Mouse (Mus musculus) embryonic facial prominence, embryonic 13.5 days (tissue): Measurements from ENCODE around the gene Stk38l. TPM values are rescaled to one million over a fixed set of nuclear protein-coding genes. Genes with fewer than 3 reads are reported as not detected.
"Not testable (repeated sequence)": the region's sequence is repeated elsewhere in the genome, so short reads cannot be mapped to it uniquely, and the experiment has no call there.

Experiments used
- ATAC-seq: fragments of 200-750 bp; cut with Nextera tagmentation; 2 replicates; pipeline ENCODE4 v1.8.0; 2017; ENCODE audit warnings: low read depth; ENCODE audit not compliant: insufficient number of reproducible peaks, insufficient read depth, low FRiP score, low TSS enrichment
- H3K27ac ChIP-seq: fragments of 300-500 bp; sonication (generic); 2 replicates; pipeline ENCODE4 v1.5.1; 2015; ENCODE audit warnings: moderate library complexity, mild to moderate bottlenecking, inconsistent platforms
- H3K27me3 ChIP-seq: fragments of 300-500 bp; sonication (generic); 2 replicates; pipeline ENCODE4 v1.6.1; 2015; ENCODE audit warnings: mild to moderate bottlenecking, inconsistent platforms
- H3K36me3 ChIP-seq: fragments of 300-500 bp; sonication (generic); 2 replicates; pipeline ENCODE4 v1.6.1; 2015; ENCODE audit warnings: mild to moderate bottlenecking, inconsistent platforms
- H3K4me1 ChIP-seq: fragments of 300-500 bp; sonication (generic); 2 replicates; pipeline ENCODE4 v1.6.1; 2015; ENCODE audit warnings: inconsistent platforms
- H3K4me2 ChIP-seq: fragments of 300-500 bp; sonication (generic); 2 replicates; pipeline ENCODE4 v1.6.1; 2015; ENCODE audit warnings: moderate library complexity, mild to moderate bottlenecking, inconsistent platforms
- H3K4me3 ChIP-seq: fragments of 300-500 bp; sonication (generic); 2 replicates; pipeline ENCODE4 v1.5.1; 2015; ENCODE audit warnings: mild to moderate bottlenecking, inconsistent platforms
- H3K9ac ChIP-seq: fragments of 300-500 bp; sonication (generic); 2 replicates; pipeline ENCODE4 v1.6.1; 2015; ENCODE audit warnings: mild to moderate bottlenecking, inconsistent platforms
- H3K9me3 ChIP-seq: fragments of 300-500 bp; sonication (generic); 2 replicates; pipeline ENCODE4 v1.6.1; 2016; ENCODE audit warnings: inconsistent platforms
- WGBS: fragments of 180-500 bp; shearing (Covaris S2); methylation state at CpG from one replicate; pipeline ENCODE4 v1.1.7; 2015; ENCODE audit warnings: mixed read lengths; 5-methylcytosine and 5-hydroxymethylcytosine counted together
- polyA plus RNA-seq: library from polyadenylated mRNA; unstranded; fragments of >200 nt; fragmentation: Nextera tagmentation; extraction: Ambion mirVana; gene quantifications from 2 replicates; pipeline ENCODE4 v1.2.1, GENCODE M21; 2015

The Stk38l gene
- polyA plus RNA-seq, 1 experiment from 2014 or later = 19.4 TPM

GRCm38 (mm10) chr6:146740724-146741123 is 15.9 kb downstream of the Stk38l start:
- H3K4me2 ChIP-seq = no peak overlapping the region
- H3K36me3 ChIP-seq = no peaks in the 10 kb centered on the region
- no peak overlapping the region for H3K9ac ChIP-seq
- no peak overlapping the region for H3K4me3 ChIP-seq
- H3K27me3 ChIP-seq = no peaks in the 10 kb centered on the region
- no peak for ATAC-seq
- no peaks in the 10 kb centered on the region for H3K9me3 ChIP-seq
- H3K27ac ChIP-seq = no peak overlapping the region
- H3K4me1 ChIP-seq = peaks cover 31% of the 10 kb centered on the region

- no peak overlapping the region; the same call in 1 of the 2 replicates for H3K27ac ChIP-seq
- WGBS = 40% methylated on average over 5 of the region's 5 CpGs
These were observed 17.3 kb downstream of the Stk38l start for GRCm38 (mm10) chr6:146741986-146742635.

GRCm38 (mm10) chr6:146744266-146744665 is 19.5 kb downstream of the Stk38l start:
- H3K4me1 ChIP-seq = peaks cover 20% of the 10 kb centered on the region
- H3K9me3 ChIP-seq = not testable (repeated sequence)
- WGBS = 87% methylated on average over 7 of the region's 7 CpGs

More at GRCm38 (mm10) chr6:146741986-146742635, 17.3 kb downstream of the Stk38l start:
- H3K4me2 ChIP-seq = no peak overlapping the region
- H3K27me3 ChIP-seq = no peaks in the 10 kb centered on the region
- H3K4me3 ChIP-seq = no peak overlapping the region
- no peaks in the 10 kb centered on the region for H3K36me3 ChIP-seq
- H3K9me3 ChIP-seq = no peaks in the 10 kb centered on the region
- no peak for ATAC-seq
- H3K9ac ChIP-seq = no peak overlapping the region
- H3K4me1 ChIP-seq = peaks cover 31% of the 10 kb centered on the region

DNA sequence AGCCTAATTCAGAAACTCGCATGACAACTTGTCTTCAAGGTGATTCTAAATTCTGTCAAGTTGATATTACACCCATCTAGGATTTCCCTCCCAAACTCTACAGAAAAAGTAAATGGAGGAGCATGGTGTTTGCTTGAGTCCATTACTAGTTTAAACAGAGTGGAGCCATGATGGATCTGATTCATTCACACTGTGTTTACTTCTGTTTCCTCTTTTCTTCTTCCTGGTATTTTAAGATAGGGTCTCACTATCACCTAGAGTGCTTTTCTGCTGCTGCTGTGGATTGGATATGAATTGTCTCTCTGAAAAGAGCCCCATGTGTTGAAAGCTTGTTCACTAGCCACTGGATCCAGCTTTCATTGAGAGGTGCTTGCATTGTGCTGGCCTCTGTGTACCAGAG is 20.4 kb downstream of the Stk38l start:
- 84% methylated on average over 1 of the region's 1 CpGs for WGBS
- ATAC-seq = no peak

More at GRCm38 (mm10) chr6:146744266-146744665, 19.5 kb downstream of the Stk38l start:
- not testable (repeated sequence) for H3K4me2 ChIP-seq, ATAC-seq, H3K36me3 ChIP-seq, H3K27me3 ChIP-seq, H3K27ac ChIP-seq, H3K9ac ChIP-seq, H3K4me3 ChIP-seq

GRCm38 (mm10) chr6:146746577-146746976 is 21.8 kb downstream of the Stk38l start:
- peaks cover 16% of the 10 kb centered on the region for H3K4me1 ChIP-seq
- H3K4me2 ChIP-seq = no peak overlapping the region
- no peak overlapping the region for H3K27ac ChIP-seq
- no peaks in the 10 kb centered on the region for H3K27me3 ChIP-seq
- H3K9ac ChIP-seq = no peak overlapping the region
- no peaks in the 10 kb centered on the region for H3K36me3 ChIP-seq
- H3K4me3 ChIP-seq = no peak overlapping the region
- no peak for ATAC-seq
- H3K9me3 ChIP-seq = no peaks in the 10 kb centered on the region
- WGBS = 75% methylated on average over 5 of the region's 5 CpGs

More for the DNA sequence above, 20.4 kb downstream of the Stk38l start:
- peaks cover 20% of the 10 kb centered on the region for H3K4me1 ChIP-seq
- no peaks in the 10 kb centered on the region for H3K9me3 ChIP-seq
- no peaks in the 10 kb centered on the region for H3K36me3 ChIP-seq
- H3K4me3 ChIP-seq = no peak overlapping the region
- H3K9ac ChIP-seq = no peak overlapping the region
- no peak overlapping the region for H3K4me2 ChIP-seq
- H3K27me3 ChIP-seq = no peaks in the 10 kb centered on the region
- H3K27ac ChIP-seq = no peak overlapping the region

DNA sequence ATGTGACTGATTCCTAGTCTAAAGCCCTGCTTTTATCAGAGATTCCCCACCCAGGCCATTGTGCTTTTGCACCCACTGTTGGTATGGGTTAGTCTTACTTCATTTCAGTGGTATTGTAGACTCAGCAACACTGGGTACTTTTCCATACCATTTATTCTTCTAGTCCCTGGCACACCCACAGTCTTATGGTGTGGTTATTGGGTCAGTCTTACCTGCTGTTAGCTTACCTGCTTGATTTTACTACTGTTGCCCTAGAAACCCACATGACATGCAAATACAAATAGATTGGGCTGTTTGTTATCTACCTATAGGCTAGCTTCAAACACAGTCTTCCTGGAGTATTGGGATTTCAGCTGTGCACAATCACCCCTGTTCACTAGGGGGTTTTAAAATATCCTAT is 22.3 kb downstream of the Stk38l start:
- Histone ChIP-seq H3K27ac (no peak overlapping the region), H3K36me3 (no peaks in the 10 kb centered on the region), H3K9me3 (no peaks in the 10 kb centered on the region), H3K27me3 (no peaks in the 10 kb centered on the region), H3K4me1 (peaks cover 15% of the 10 kb centered on the region), H3K4me3 (no peak overlapping the region), H3K4me2 (no peak overlapping the region), H3K9ac (no peak overlapping the region)
- ATAC-seq = no peak

DNA sequence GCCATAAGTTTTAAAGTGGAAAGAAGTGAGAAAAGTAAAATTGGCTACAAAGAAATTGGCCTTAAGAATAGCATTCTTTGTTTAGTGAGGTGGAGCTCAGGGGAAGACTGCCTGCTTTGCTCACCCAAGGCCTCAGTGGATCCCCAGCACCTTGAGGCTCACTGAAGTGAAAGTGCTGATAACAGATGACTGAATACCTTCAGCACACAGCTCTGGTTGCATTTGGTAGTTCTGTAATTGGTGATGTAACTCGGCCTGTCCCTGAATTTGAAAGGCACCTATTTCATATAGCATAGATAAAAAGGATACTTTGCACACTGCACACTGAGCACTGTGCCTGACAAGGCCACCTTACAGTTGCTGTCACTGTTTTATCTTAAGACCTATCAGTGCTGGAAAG is 23.5 kb downstream of the Stk38l start:
- Histone ChIP-seq H3K9ac (no peak overlapping the region), H3K4me2 (no peak overlapping the region), H3K4me1 (0 out of 2 replicates have a peak, but pooled peaks cover 6% of the 10 kb centered on the region), H3K27me3 (no peaks in the 10 kb centered on the region), H3K27ac (no peak overlapping the region), H3K9me3 (no peaks in the 10 kb centered on the region), H3K36me3 (no peaks in the 10 kb centered on the region), H3K4me3 (no peak overlapping the region)
- 94% methylated on average over 1 of the region's 1 CpGs for WGBS
- ATAC-seq = no peak

DNA sequence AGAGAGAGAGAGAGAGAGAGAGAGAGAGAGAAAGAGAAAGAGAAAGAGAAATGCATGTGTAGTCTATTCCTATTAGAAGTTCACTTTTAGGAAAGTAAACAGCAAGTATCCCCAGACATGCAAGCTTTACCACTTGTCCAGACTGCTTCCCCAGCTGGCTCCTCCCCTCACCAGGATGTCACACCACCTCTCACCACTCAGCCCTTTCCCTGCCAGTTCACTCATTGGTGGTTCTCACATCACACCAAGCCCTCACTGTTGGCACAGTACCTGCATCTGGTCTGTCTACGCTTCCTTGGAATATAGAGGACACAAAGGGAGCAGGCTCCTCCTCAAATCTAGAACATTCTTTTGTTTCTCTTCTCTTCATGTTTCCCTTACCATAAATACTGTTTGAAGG is 26.9 kb downstream of the Stk38l start:
- Histone ChIP-seq H3K27ac (no peak overlapping the region), H3K9ac (no peak overlapping the region), H3K4me3 (no peak overlapping the region), H3K4me1 (peaks cover 23% of the 10 kb centered on the region), H3K27me3 (no peaks in the 10 kb centered on the region), H3K36me3 (no peaks in the 10 kb centered on the region), H3K9me3 (no peaks in the 10 kb centered on the region), H3K4me2 (no peak overlapping the region)
- WGBS = 74% methylated on average over 1 of the region's 1 CpGs
- ATAC-seq = no peak

DNA sequence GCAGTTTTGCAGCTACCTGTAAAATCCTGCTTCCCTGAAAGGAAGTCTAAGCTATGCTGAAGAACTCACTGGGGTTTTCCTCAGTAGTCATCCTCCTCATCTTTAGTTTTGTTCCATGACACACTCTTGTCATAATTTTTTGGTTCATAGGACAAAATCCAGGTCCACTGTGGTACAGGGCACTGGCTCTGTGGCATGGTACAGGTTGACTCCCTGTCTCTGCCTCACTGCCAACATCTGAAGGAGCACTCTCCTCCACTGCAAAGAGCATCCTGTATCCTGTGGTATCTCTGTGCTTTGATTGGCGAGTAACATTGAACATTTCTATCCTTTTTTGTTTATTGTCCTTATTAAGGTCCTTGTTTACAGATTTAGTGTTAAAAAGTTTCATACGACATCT is 27.4 kb downstream of the Stk38l start:
- no peak for ATAC-seq
- 85% methylated on average over 2 of the region's 2 CpGs for WGBS
- H3K9ac ChIP-seq = no peak overlapping the region
- no peaks in the 10 kb centered on the region for H3K27me3 ChIP-seq
- no peaks in the 10 kb centered on the region for H3K36me3 ChIP-seq
- no peaks in the 10 kb centered on the region for H3K9me3 ChIP-seq
- H3K27ac ChIP-seq = no peak overlapping the region
- H3K4me2 ChIP-seq = no peak overlapping the region
- H3K4me1 ChIP-seq = peaks cover 28% of the 10 kb centered on the region
- H3K4me3 ChIP-seq = no peak overlapping the region

GRCm38 (mm10) chr6:146752612-146753011 is 27.8 kb downstream of the Stk38l start:
- Histone ChIP-seq H3K4me3 (no peak overlapping the region), H3K4me2 (no peak overlapping the region), H3K27me3 (no peaks in the 10 kb centered on the region), H3K9me3 (no peaks in the 10 kb centered on the region), H3K9ac (no peak overlapping the region), H3K4me1 (peaks cover 32% of the 10 kb centered on the region), H3K36me3 (no peaks in the 10 kb centered on the region), H3K27ac (no peak overlapping the region)
- 52% methylated on average over 1 of the region's 1 CpGs for WGBS
- no peak for ATAC-seq

- ATAC-seq = no peak
- Histone ChIP-seq H3K27me3 (no peaks in the 10 kb centered on the region), H3K36me3 (no peaks in the 10 kb centered on the region), H3K4me3 (no peak overlapping the region), H3K4me2 (no peak overlapping the region), H3K9me3 (no peaks in the 10 kb centered on the region), H3K27ac (peak overlapping the region; percentile 74), H3K9ac (no peak overlapping the region), H3K4me1 (peaks cover 32% of the 10 kb centered on the region)
- 22% methylated on average over 2 of the region's 2 CpGs for whole genome bisulfite sequencing
These were observed 28.9 kb downstream of the Stk38l start for GRCm38 (mm10) chr6:146753560-146754160.

GRCm38 (mm10) chr6:146755136-146755535 is 30.3 kb downstream of the Stk38l start:
- Histone ChIP-seq H3K27me3 (no peaks in the 10 kb centered on the region), H3K27ac (no peak overlapping the region), H3K4me2 (no peak overlapping the region), H3K4me1 (peaks cover 32% of the 10 kb centered on the region), H3K9ac (no peak overlapping the region), H3K36me3 (peaks cover 2% of the 10 kb centered on the region; the same call in 1 of the 2 replicates), H3K9me3 (no peaks in the 10 kb centered on the region), H3K4me3 (no peak overlapping the region)
- ATAC-seq = no peak
- WGBS = 91% methylated on average over 2 of the region's 2 CpGs
